Mouse (Mus musculus) erythroblast, embryonic 14.5 days (primary cell): ENCODE measurements around the gene Gm36210.

ENCODE experiments used
- GATA1 ChIP-seq: IDR thresholded peaks from 2 replicates; pipeline ENCODE4 v1.6.1; 2012; ENCODE audit warnings: low read length, inconsistent platforms, mixed read lengths
- TAL1 ChIP-seq: IDR thresholded peaks from 3 replicates; pipeline ENCODE4 v1.6.1; 2012; ENCODE audit warnings: low read length, inconsistent platforms, mixed read lengths

DNA sequence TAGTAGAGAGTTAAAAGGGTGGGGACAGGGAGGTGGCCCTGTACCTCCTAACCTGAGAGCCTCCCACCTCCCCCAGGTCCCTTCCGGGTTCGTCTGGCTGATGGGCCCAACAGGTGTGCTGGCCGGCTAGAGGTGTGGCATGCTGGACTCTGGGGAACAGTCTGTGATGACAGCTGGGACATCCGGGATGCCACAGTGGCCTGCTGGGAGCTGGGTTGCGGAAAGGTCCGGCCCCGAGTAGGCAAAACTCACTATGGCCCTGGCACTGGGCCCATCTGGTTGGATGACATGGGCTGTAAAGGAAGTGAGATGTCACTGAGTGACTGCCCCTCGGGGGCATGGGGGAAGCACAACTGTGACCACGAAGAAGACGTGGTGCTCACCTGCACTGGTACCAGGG is 30.5 kb upstream of the Gm36210 start:
- TF ChIP-seq GATA1 (no peak), TAL1 (no peak)
